Mouse (Mus musculus): ENCODE measurements around the gene Ctsll3.

The Ctsll3 gene

GRCm38 (mm10) chr13:60802749-60803148 is at the start of gene Ctsll3:
Ctsll3 (minus strand) TSS chr13:60802849.
- DNase-seq (ENCODE audit: low read depth, low spot score): no peak

- DNase-seq (ENCODE audit: low read depth, low spot score): peak; percentile 17
Observed at GRCm38 (mm10) chr13:60848241-60849120, 45.8 kb upstream of the Ctsll3 start.

GRCm38 (mm10) chr13:60843153-60843552 is 40.5 kb upstream of the Ctsll3 start:
- DNase-seq (ENCODE audit: low read depth, low spot score): no peak

GRCm38 (mm10) chr13:60842703-60843102 is 40.1 kb upstream of the Ctsll3 start:
- no peak for DNase-seq (ENCODE audit: low read depth, low spot score)

GRCm38 (mm10) chr13:60839353-60839902 is 36.8 kb upstream of the Ctsll3 start:
- DNase-seq (ENCODE audit: low read depth, low spot score): no peak

- no peak for DNase-seq (ENCODE audit: low read depth, low spot score)
Observed at GRCm38 (mm10) chr13:60826052-60826451, 23.4 kb upstream of the Ctsll3 start.

GRCm38 (mm10) chr13:60820486-60821175 is 18.0 kb upstream of the Ctsll3 start:
- DNase-seq (ENCODE audit: low read depth, low spot score): no peak

GRCm38 (mm10) chr13:60819469-60819868 is 16.8 kb upstream of the Ctsll3 start:
- no peak for DNase-seq (ENCODE audit: low read depth, low spot score)

GRCm38 (mm10) chr13:60813722-60814121 is 11.1 kb upstream of the Ctsll3 start:
- no peak for DNase-seq (ENCODE audit: low read depth, low spot score)

GRCm38 (mm10) chr13:60812768-60813167 is 10.1 kb upstream of the Ctsll3 start:
- DNase-seq (ENCODE audit: low read depth, low spot score): no peak

- DNase-seq (ENCODE audit: low read depth, low spot score): no peak
Observed at GRCm38 (mm10) chr13:60809690-60810089, 7.0 kb upstream of the Ctsll3 start.

GRCm38 (mm10) chr13:60789466-60789865 is 13.2 kb downstream of the Ctsll3 start:
- no peak for DNase-seq (ENCODE audit: low read depth, low spot score)

- no peak for DNase-seq (ENCODE audit: low read depth, low spot score)
Observed at GRCm38 (mm10) chr13:60786264-60786663, 16.4 kb downstream of the Ctsll3 start, which contains the start of gene BC051665. BC051665 (minus strand) TSS chr13:60786364.

GRCm38 (mm10) chr13:60783301-60783700 is 19.3 kb downstream of the Ctsll3 start:
- DNase-seq (ENCODE audit: low read depth, low spot score): no peak

- no peak for DNase-seq (ENCODE audit: low read depth, low spot score)
Observed at GRCm38 (mm10) chr13:60780534-60780933, 22.1 kb downstream of the Ctsll3 start.

- no peak for DNase-seq (ENCODE audit: low read depth, low spot score)
Observed at GRCm38 (mm10) chr13:60761161-60761560, 41.5 kb downstream of the Ctsll3 start.

- no peak for DNase-seq (ENCODE audit: low read depth, low spot score)
Observed at GRCm38 (mm10) chr13:60760392-60760791, 42.3 kb downstream of the Ctsll3 start.

- DNase-seq (ENCODE audit: low read depth, low spot score): no peak
Observed at GRCm38 (mm10) chr13:60759136-60759535, 43.5 kb downstream of the Ctsll3 start.

- DNase-seq (ENCODE audit: low read depth, low spot score): no peak
Observed at GRCm38 (mm10) chr13:60757292-60757691, 45.4 kb downstream of the Ctsll3 start.

- no peak for DNase-seq (ENCODE audit: low read depth, low spot score)
Observed at GRCm38 (mm10) chr13:60755251-60755650, 47.4 kb downstream of the Ctsll3 start.

- no peak for DNase-seq (ENCODE audit: low read depth, low spot score)
Observed at GRCm38 (mm10) chr13:60753216-60753615, 49.4 kb downstream of the Ctsll3 start.

- no peak for DNase-seq (ENCODE audit: low read depth, low spot score)
Observed at GRCm38 (mm10) chr13:60750930-60751329, 51.7 kb downstream of the Ctsll3 start.
